Mouse (Mus musculus): ENCODE data around the gene Dph1. TPM values are rescaled to one million over a fixed set of nuclear protein-coding genes. Genes with fewer than 3 reads are reported as not detected.

Dph1 gene
- 26.8 and 28.0 TPM in 2 replicates for polyA plus RNA-seq (2016; fragmentation: Nextera tagmentation; extraction: Ambion mirVana)

DNA sequence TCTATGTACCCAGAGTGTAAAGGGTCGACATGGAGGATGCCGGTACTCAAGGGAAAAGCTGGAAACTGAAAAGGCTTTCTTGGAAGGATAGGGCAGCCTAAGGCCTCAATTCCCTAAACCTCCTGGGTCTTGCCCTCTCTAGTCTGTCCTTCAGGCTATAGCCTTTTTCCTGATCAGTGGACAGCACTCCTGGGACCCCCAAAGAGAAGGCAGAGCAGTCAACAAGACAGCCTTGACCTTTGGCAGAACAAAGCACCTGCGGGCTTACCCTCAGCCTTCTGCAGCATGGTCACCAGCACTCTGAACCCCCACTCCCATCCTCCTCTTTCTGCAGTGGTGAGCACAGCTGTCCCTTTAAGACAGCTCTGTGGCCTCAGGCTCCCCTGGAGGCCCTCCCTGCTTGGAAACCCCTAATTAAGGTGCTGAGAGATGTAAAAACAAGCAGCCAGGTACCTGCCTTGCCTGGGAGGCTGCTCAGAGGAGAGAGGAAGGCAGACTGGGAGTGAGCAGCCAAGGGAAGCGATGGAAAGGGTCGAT lies at the start of gene Dph1:
Gene Dph1, minus strand, starts transcription at position 337 of the 537 bp plus-strand sequence.
- WGBS: 42% methylated on average over 5 of the region's 5 CpGs
- Histone ChIP-seq H3K4me3 (peak within 1 kb of the TSS; percentile 91), H3K27me3 (ENCODE audit: insufficient read depth, poor library complexity, severe bottlenecking) (peaks cover 53% of the 10 kb centered on the region), H3K4me1 (peaks cover 59% of the 10 kb centered on the region), H3K9me3 (no peaks in the 10 kb centered on the region), H3K27ac (peak within 1 kb of the TSS; percentile 85), H3K36me3 (no peaks in the 10 kb centered on the region)
- DNase-seq (ENCODE audit: low spot score): no peak

DNA sequence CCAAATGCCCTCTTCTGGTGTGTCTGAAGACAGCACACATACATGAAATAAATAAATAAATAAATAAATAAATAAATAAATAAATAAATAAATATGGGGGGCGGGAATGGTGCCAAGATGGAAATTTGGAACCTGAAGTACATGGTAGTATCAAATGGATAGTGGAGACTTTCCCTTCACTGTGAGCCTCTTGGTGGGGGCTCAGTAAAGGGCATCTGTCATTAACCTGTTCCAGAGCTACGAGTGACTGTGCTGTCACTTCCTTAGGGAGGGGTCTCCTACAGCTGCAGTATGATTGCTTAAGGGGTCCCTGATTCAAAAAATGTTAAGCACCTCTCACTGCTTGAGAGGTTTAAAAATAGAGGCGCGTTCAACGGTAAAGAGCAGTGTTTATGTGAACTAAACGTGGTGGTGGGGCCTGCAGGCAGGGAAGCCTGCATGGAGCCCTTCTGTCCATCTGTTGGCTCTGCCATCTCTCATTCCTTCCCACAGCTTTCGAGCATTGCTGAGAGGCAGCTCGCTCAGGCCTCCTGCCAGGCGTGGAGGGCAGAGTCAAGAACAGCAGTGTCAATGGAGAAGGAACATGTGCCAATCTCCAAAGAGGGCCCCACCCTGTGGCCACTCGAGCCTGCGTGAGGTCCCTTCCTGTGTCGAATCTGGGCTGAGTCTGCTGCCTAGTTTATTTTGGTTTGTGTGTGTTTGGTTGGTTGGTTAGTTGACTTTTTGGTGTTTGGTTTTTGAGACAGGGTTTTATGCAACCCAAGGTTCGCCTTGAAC lies 49.3 kb upstream of the Dph1 start:
- H3K36me3 ChIP-seq: no peaks in the 10 kb centered on the region
- peaks cover 14% of the 10 kb centered on the region; the same call in 1 of the 2 replicates for H3K27me3 ChIP-seq (ENCODE audit: insufficient read depth, poor library complexity, severe bottlenecking)
- no peaks in the 10 kb centered on the region for H3K9me3 ChIP-seq
- DNase-seq (ENCODE audit: low spot score): no peak
- peak overlapping the region; percentile 78 for H3K27ac ChIP-seq
- peaks cover 40% of the 10 kb centered on the region for H3K4me1 ChIP-seq
- H3K4me3 ChIP-seq: no peak overlapping the region
- WGBS: 50% methylated on average over 13 of the region's 13 CpGs

DNA sequence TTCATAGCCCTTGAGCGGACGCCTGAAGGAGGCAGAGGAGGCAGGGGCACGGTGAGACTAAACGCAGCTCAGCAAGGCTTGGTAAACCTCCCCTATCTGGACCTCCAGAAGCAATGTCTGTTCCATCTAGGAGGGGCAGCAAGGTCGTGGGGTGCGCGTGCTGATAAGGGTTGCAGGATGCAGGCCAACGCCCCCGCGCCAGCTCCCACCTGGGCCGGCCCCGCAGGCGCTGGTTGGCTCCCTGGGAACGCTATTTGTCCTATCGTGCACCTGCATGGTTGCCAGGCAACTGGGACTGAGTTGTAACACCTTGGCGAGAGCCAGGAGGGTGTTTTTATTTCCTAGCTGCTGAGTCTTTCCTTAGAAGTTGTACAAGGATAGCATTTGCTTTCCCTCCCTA lies 43.7 kb upstream of the Dph1 start:
- Histone ChIP-seq H3K4me3 (peak overlapping the region; percentile 23; the same call in 1 of the 2 replicates), H3K9me3 (no peaks in the 10 kb centered on the region), H3K27me3 (ENCODE audit: insufficient read depth, poor library complexity, severe bottlenecking) (peaks cover 38% of the 10 kb centered on the region), H3K27ac (no peak overlapping the region), H3K4me1 (peaks cover 30% of the 10 kb centered on the region), H3K36me3 (no peaks in the 10 kb centered on the region)
- DNase-seq (ENCODE audit: low spot score): peak; percentile 84
- WGBS: 7% methylated on average over 16 of the region's 16 CpGs

DNA sequence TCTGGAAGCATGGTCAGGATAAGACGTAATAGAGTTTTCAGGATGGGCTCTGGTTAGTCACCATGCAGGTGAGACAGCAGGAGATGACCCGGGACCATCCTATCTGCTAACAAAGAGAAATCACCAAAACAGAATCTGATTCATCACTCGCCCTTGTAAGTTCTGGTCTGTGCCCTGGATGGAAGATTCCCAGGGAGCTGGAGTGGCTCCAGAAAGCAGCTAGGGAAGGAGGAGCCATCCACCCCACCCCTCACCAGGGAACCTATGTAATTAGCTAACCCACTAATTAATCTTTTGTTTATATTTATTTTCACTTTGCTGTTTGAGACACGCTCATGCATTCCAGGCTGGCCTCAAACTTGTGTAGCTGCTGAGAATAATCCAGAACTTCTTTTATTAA lies 41.4 kb upstream of the Dph1 start:
- Histone ChIP-seq H3K27ac (no peak overlapping the region), H3K4me3 (no peak overlapping the region), H3K4me1 (peaks cover 29% of the 10 kb centered on the region), H3K27me3 (ENCODE audit: insufficient read depth, poor library complexity, severe bottlenecking) (peaks cover 38% of the 10 kb centered on the region), H3K36me3 (no peaks in the 10 kb centered on the region), H3K9me3 (no peaks in the 10 kb centered on the region)
- 70% methylated on average over 4 of the region's 4 CpGs for WGBS
- no peak for DNase-seq (ENCODE audit: low spot score)

DNA sequence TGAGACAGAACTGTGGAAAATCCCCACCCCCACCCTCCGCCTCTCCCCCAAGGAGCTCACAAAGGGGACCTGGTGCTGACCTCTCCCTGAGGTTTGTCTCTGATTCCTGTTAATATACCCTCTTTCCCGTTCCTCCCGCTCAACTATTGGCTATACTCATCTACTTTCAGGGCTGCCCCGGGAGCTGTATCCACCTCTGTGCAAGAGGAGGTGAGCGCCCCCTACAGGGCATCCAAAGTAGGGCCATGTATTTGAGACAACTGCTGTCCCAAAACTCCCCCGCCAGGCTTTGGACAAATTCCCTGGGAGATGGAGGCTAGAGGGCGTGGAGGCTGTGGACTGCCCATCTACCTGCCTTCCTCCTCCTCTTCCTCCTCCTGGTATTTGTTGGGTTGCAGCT lies 40.7 kb upstream of the Dph1 start:
- H3K27ac ChIP-seq: no peak overlapping the region; the same call in 1 of the 2 replicates
- peak overlapping the region; percentile 19; the same call in 1 of the 2 replicates for H3K4me3 ChIP-seq
- H3K9me3 ChIP-seq: no peaks in the 10 kb centered on the region
- 10% methylated on average over 7 of the region's 7 CpGs for WGBS
- H3K36me3 ChIP-seq: no peaks in the 10 kb centered on the region
- H3K27me3 ChIP-seq (ENCODE audit: insufficient read depth, poor library complexity, severe bottlenecking): peaks cover 34% of the 10 kb centered on the region
- H3K4me1 ChIP-seq: peaks cover 29% of the 10 kb centered on the region
- peak; percentile 88 for DNase-seq (ENCODE audit: low spot score)

DNA sequence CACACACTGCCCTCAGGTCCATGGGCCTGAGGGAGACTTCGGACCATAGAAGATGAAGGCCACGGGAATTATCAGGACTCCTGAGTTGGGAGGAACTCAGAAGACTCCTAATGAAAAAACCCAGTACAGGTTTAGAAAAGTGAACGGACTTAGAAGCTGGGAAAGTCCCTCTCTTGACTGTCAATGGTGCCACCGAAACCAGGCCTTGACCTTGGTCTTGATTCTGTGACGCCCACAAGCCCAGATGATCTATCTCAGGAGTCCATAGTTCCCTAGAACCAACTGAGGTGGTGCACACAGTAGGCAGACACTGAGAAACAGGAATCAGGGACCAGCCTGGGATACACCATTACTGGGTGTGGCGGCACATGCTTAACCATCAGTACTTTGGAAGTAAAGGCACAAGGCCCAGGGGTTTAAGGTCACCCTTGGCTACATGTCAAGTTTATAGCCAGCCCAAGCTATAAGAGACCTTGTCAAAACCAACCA lies 39.3 kb upstream of the Dph1 start:
- 87% methylated on average over 6 of the region's 6 CpGs for WGBS

DNA sequence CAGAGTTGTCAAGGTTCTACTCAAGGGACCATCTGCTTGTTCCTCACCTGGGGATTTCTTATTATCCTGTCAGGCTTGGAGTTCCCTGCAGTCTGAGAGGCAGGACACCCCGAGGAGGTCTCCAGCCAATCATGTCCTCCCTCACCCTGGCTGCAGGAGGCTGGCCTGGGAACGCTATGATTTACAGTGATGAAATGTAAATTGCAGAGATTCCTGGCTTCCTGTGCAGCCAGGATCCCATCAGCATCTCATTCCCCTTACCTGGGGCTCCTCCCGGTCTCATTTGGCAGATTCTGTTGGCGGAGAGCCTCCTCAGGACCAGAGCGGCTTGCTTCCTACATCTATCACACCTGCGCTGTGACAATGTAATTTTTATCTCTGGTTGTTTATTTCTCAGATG lies 38.2 kb upstream of the Dph1 start:
- H3K4me3 ChIP-seq: no peak overlapping the region
- DNase-seq (ENCODE audit: low spot score): no peak
- no peaks in the 10 kb centered on the region for H3K9me3 ChIP-seq
- H3K27me3 ChIP-seq (ENCODE audit: insufficient read depth, poor library complexity, severe bottlenecking): peaks cover 14% of the 10 kb centered on the region
- H3K36me3 ChIP-seq: no peaks in the 10 kb centered on the region
- peaks cover 20% of the 10 kb centered on the region for H3K4me1 ChIP-seq
- 73% methylated on average over 6 of the region's 6 CpGs for WGBS
- H3K27ac ChIP-seq: no peak overlapping the region

More for the DNA sequence above, 39.3 kb upstream of the Dph1 start:
- Histone ChIP-seq H3K36me3 (no peaks in the 10 kb centered on the region), H3K27me3 (ENCODE audit: insufficient read depth, poor library complexity, severe bottlenecking) (peaks cover 24% of the 10 kb centered on the region), H3K4me3 (no peak overlapping the region), H3K9me3 (no peaks in the 10 kb centered on the region), H3K4me1 (peaks cover 29% of the 10 kb centered on the region), H3K27ac (no peak overlapping the region)
- DNase-seq (ENCODE audit: low spot score): no peak

DNA sequence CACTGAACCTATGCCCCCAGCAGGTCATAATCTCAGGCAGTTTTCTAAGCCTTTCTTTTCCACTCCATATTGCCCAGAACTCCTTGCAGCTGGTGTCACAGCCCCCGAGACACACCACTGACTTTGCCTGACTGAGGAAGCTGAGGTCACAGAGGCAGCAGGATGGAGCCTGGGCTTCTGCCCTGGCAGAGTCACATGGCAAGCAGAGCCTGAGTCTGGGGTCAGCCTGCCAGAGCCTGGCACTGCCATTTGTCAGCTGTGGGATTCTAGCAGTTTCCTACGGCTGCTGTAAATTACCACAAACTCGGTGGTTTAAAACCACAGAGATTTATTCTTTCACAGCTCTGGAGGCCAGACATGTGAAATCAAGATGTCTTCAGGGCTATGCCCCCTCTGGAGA lies 36.6 kb upstream of the Dph1 start:
- 0 out of 2 replicates have a peak, but pooled peaks cover 2% of the 10 kb centered on the region for H3K36me3 ChIP-seq
- no peak for DNase-seq (ENCODE audit: low spot score)
- peaks cover 14% of the 10 kb centered on the region for H3K4me1 ChIP-seq
- no peaks in the 10 kb centered on the region for H3K27me3 ChIP-seq (ENCODE audit: insufficient read depth, poor library complexity, severe bottlenecking)
- H3K9me3 ChIP-seq: no peaks in the 10 kb centered on the region
- H3K27ac ChIP-seq: no peak overlapping the region
- 68% methylated on average over 3 of the region's 3 CpGs for WGBS
- no peak overlapping the region for H3K4me3 ChIP-seq

DNA sequence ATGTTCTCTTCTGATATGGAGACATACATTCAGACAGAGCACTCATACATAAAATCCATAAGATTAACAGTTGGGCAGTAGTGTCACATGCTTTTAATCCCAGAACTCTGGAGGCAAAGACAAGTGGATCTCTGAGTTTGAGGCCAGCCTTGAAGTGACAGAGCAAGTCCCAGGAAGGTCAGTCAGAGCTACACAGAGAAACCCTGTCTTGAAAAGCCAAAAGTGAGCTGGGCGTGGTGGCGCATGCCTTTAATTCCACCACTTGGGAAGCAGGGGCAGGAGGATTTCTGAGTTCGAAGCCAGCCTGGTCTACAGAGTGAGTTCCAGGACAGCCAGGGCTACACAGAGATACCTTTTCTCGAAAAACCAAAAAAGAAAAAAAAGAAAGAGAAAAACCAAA lies 33.8 kb upstream of the Dph1 start:
- Histone ChIP-seq H3K27ac (no peak overlapping the region), H3K27me3 (ENCODE audit: insufficient read depth, poor library complexity, severe bottlenecking) (no peaks in the 10 kb centered on the region), H3K9me3 (no peaks in the 10 kb centered on the region), H3K36me3 (0 out of 2 replicates have a peak, but pooled peaks cover 2% of the 10 kb centered on the region), H3K4me1 (peaks cover 19% of the 10 kb centered on the region), H3K4me3 (no peak overlapping the region)
- no peak for DNase-seq (ENCODE audit: low spot score)
- 81% methylated on average over 4 of the region's 4 CpGs for WGBS

DNA sequence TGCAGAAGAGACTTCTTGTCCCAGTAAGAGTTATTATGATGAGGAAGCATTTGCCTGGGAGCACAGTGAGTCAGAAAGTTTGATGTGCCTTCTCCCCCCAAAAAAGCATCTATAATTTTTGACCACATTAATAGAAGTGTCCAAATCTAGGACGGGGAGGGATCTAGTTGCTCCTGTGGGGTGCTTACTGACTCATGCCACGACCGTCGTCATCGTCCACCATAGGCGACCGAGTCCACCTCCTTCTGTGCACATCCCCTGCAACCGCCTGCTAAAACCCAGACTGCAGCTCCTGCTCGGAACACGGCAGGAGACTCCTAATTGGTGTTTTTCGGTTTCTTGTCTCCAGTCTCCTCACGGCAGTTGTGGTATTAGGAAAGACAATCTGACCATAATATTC lies 33.0 kb upstream of the Dph1 start:
- H3K4me1 ChIP-seq: peaks cover 24% of the 10 kb centered on the region
- no peaks in the 10 kb centered on the region for H3K27me3 ChIP-seq (ENCODE audit: insufficient read depth, poor library complexity, severe bottlenecking)
- H3K9me3 ChIP-seq: no peaks in the 10 kb centered on the region
- no peak overlapping the region for H3K27ac ChIP-seq
- H3K36me3 ChIP-seq: 0 out of 2 replicates have a peak, but pooled peaks cover 2% of the 10 kb centered on the region
- no peak for DNase-seq (ENCODE audit: low spot score)
- H3K4me3 ChIP-seq: no peak overlapping the region
- WGBS: 86% methylated on average over 12 of the region's 12 CpGs

DNA sequence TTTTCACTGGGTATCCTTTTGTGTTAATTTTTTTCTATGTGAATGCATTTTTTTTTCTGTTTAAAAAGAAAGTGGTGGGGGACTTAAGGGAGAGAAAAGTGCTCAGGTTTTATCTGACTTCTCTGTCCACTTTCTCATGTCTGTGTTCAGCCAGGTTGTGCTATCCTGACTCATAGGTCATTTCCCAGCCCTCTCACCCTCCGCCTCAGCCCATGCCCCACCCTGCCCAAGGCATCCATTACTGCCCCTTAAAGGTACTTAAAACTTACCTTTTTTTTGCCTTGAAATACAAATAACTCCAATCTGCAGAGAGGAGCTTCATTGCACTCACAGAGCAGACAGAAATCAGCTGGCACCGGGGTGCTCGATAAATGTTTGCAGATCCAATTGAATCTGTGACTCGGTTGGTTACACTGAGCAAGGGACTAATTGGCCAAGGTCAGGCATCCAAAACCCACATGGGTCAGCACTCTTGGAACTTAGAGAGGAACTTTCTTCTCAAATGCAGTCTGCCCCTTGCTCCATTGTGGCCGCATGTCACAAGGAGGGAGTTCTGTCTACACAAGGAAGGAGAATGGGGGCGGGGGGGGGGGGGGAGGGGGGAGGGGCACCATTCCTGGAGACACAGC lies 29.6 kb upstream of the Dph1 start:
- H3K36me3 ChIP-seq: 0 out of 2 replicates have a peak, but pooled peaks cover 2% of the 10 kb centered on the region
- no peaks in the 10 kb centered on the region for H3K9me3 ChIP-seq
- WGBS: 51% methylated on average over 5 of the region's 6 CpGs
- peaks cover 37% of the 10 kb centered on the region for H3K4me1 ChIP-seq
- peak overlapping the region; percentile 71; the same call in 1 of the 2 replicates for H3K27ac ChIP-seq
- no peaks in the 10 kb centered on the region for H3K27me3 ChIP-seq (ENCODE audit: insufficient read depth, poor library complexity, severe bottlenecking)
- DNase-seq (ENCODE audit: low spot score): no peak
- no peak overlapping the region for H3K4me3 ChIP-seq

DNA sequence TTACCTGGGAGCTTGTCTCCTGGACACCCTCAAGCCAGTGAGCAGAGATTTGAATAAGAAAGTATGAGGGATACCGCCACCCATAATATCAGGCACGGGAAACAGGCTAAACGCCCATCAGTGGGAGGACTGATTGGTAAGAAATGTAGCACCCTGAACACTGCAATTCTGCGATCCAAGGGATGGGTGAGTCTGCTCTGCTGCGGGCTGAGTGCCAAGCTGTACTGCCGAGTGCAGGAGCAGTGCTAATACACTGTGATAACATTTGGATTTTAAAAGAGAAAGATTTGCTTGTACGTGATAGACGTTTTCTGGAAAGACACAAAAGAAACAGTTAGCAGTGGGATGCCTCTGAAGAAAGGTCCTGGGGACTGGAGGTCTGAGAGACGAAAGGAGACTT lies 29.1 kb upstream of the Dph1 start:
- Histone ChIP-seq H3K27me3 (ENCODE audit: insufficient read depth, poor library complexity, severe bottlenecking) (no peaks in the 10 kb centered on the region), H3K27ac (no peak overlapping the region), H3K9me3 (no peaks in the 10 kb centered on the region), H3K36me3 (0 out of 2 replicates have a peak, but pooled peaks cover 2% of the 10 kb centered on the region), H3K4me1 (peaks cover 42% of the 10 kb centered on the region), H3K4me3 (no peak overlapping the region)
- WGBS: 44% methylated on average over 9 of the region's 9 CpGs
- no peak for DNase-seq (ENCODE audit: low spot score)
